Mouse (Mus musculus) forebrain, embryonic 15.5 days (tissue): ENCODE measurements around the gene Eva1b. TPM values are rescaled to one million over a fixed set of nuclear protein-coding genes. Genes with fewer than 3 reads are reported as not detected.
A peak's percentile ranks its signal among the peaks of the same experiment; 100 is the strongest.

Experiments used
- ATAC-seq: fragments of 200-750 bp; cut with Nextera tagmentation; replicated peaks from 2 replicates; pipeline ENCODE4 v1.8.0; 2017; ENCODE audit warnings: mild to moderate bottlenecking, moderate TSS enrichment, moderate library complexity
- H3K27ac ChIP-seq: fragments of 300-500 bp; sonication (generic); replicated peaks from 2 replicates; pipeline ENCODE4 v1.5.1; 2015; ENCODE audit warnings: mild to moderate bottlenecking, inconsistent platforms
- H3K27me3 ChIP-seq: fragments of 300-500 bp; sonication (generic); 2 replicates; pipeline ENCODE4 v1.6.1; 2015; ENCODE audit warnings: inconsistent platforms
- H3K36me3 ChIP-seq: fragments of 300-500 bp; sonication (generic); 2 replicates; pipeline ENCODE4 v1.6.1; 2015; ENCODE audit warnings: mild to moderate bottlenecking, inconsistent platforms
- H3K4me1 ChIP-seq: fragments of 300-500 bp; sonication (generic); 2 replicates; pipeline ENCODE4 v1.6.1; 2015; ENCODE audit warnings: inconsistent platforms
- H3K4me2 ChIP-seq: fragments of 300-500 bp; sonication (generic); replicated peaks from 2 replicates; pipeline ENCODE4 v1.6.1; 2015; ENCODE audit warnings: mild to moderate bottlenecking, inconsistent platforms
- H3K4me3 ChIP-seq: fragments of 300-500 bp; sonication (generic); 2 replicates; pipeline ENCODE4 v1.5.1; 2015; ENCODE audit warnings: mild to moderate bottlenecking, inconsistent platforms
- H3K9ac ChIP-seq: fragments of 300-500 bp; sonication (generic); replicated peaks from 2 replicates; pipeline ENCODE4 v1.6.1; 2015; ENCODE audit warnings: mild to moderate bottlenecking, inconsistent platforms
- H3K9me3 ChIP-seq: fragments of 300-500 bp; sonication (generic); 2 replicates; pipeline ENCODE4 v1.6.1; 2016; ENCODE audit warnings: inconsistent platforms
- WGBS: fragments of 180-500 bp; shearing (Covaris S2); methylation state at CpG from one replicate; pipeline ENCODE4 v1.1.7; 2015; ENCODE audit warnings: mixed read lengths; 5-methylcytosine and 5-hydroxymethylcytosine counted together
- polyA plus RNA-seq: library from polyadenylated mRNA; unstranded; fragments of >200 nt; fragmentation: Nextera tagmentation; extraction: Ambion mirVana; gene quantifications from 2 replicates; pipeline ENCODE4 v1.2.1, GENCODE M21; 2015

Eva1b gene
- polyA plus RNA-seq, 1 experiment from 2014 or later, result 9.2 TPM

GRCm38 (mm10) chr4:126123309-126124040 is 24.1 kb upstream of the Eva1b start:
- 72% methylated on average over 10 of the region's 10 CpGs for WGBS
- no peak for ATAC-seq
- Histone ChIP-seq H3K9ac (no peak overlapping the region), H3K27ac (no peak overlapping the region), H3K9me3 (no peaks in the 10 kb centered on the region), H3K4me3 (no peak overlapping the region), H3K36me3 (peaks cover 35% of the 10 kb centered on the region), H3K4me2 (no peak overlapping the region), H3K4me1 (peaks cover 11% of the 10 kb centered on the region; the same call in 1 of the 2 replicates), H3K27me3 (no peaks in the 10 kb centered on the region)

GRCm38 (mm10) chr4:126130502-126130901 is 17.0 kb upstream of the Eva1b start:
- H3K9me3 ChIP-seq, result no peaks in the 10 kb centered on the region
- H3K4me1 ChIP-seq, result peaks cover 19% of the 10 kb centered on the region
- H3K27ac ChIP-seq, result peak overlapping the region; percentile 5; the same call in 1 of the 2 replicates
- no peaks in the 10 kb centered on the region for H3K27me3 ChIP-seq
- no peak overlapping the region for H3K4me2 ChIP-seq
- H3K36me3 ChIP-seq, result peaks cover 52% of the 10 kb centered on the region
- no peak overlapping the region for H3K4me3 ChIP-seq
- no peak for ATAC-seq
- H3K9ac ChIP-seq, result no peak overlapping the region
- WGBS, result 82% methylated on average over 11 of the region's 11 CpGs

GRCm38 (mm10) chr4:126131290-126132121 is 16.0 kb upstream of the Eva1b start:
- H3K9ac ChIP-seq, result no peak overlapping the region
- H3K9me3 ChIP-seq, result no peaks in the 10 kb centered on the region
- H3K4me1 ChIP-seq, result peaks cover 19% of the 10 kb centered on the region
- H3K27me3 ChIP-seq, result no peaks in the 10 kb centered on the region
- H3K36me3 ChIP-seq, result peaks cover 51% of the 10 kb centered on the region
- H3K4me2 ChIP-seq, result no peak overlapping the region
- 53% methylated on average over 10 of the region's 10 CpGs for WGBS
- H3K27ac ChIP-seq, result peak overlapping the region; percentile 38
- ATAC-seq, result peak; percentile 51
- H3K4me3 ChIP-seq, result no peak overlapping the region

GRCm38 (mm10) chr4:126132636-126133264 is 14.8 kb upstream of the Eva1b start:
- no peak overlapping the region for H3K4me2 ChIP-seq
- no peaks in the 10 kb centered on the region for H3K9me3 ChIP-seq
- H3K9ac ChIP-seq, result no peak overlapping the region
- H3K36me3 ChIP-seq, result peaks cover 57% of the 10 kb centered on the region
- H3K4me1 ChIP-seq, result peaks cover 19% of the 10 kb centered on the region
- ATAC-seq, result no peak
- no peaks in the 10 kb centered on the region for H3K27me3 ChIP-seq
- H3K27ac ChIP-seq, result 0 out of 2 replicates have a peak overlapping the region, but pooled peaks have one; percentile 16
- H3K4me3 ChIP-seq, result no peak overlapping the region
- 85% methylated on average over 6 of the region's 6 CpGs for WGBS

- Histone ChIP-seq H3K9me3 (no peaks in the 10 kb centered on the region), H3K27me3 (no peaks in the 10 kb centered on the region), H3K4me3 (no peak overlapping the region), H3K36me3 (peaks cover 58% of the 10 kb centered on the region), H3K9ac (no peak overlapping the region), H3K4me2 (no peak overlapping the region), H3K27ac (no peak overlapping the region), H3K4me1 (peaks cover 19% of the 10 kb centered on the region)
- 93% methylated on average over 4 of the region's 4 CpGs for WGBS
- ATAC-seq, result no peak
Observed at GRCm38 (mm10) chr4:126134236-126134635, 13.3 kb upstream of the Eva1b start.

GRCm38 (mm10) chr4:126134639-126135038 is 12.9 kb upstream of the Eva1b start:
- no peak overlapping the region for H3K9ac ChIP-seq
- ATAC-seq, result no peak
- no peaks in the 10 kb centered on the region for H3K27me3 ChIP-seq
- peaks cover 19% of the 10 kb centered on the region for H3K4me1 ChIP-seq
- H3K4me3 ChIP-seq, result no peak overlapping the region
- peaks cover 58% of the 10 kb centered on the region for H3K36me3 ChIP-seq
- H3K27ac ChIP-seq, result no peak overlapping the region
- H3K4me2 ChIP-seq, result no peak overlapping the region
- H3K9me3 ChIP-seq, result no peaks in the 10 kb centered on the region
- 89% methylated on average over 4 of the region's 4 CpGs for WGBS

GRCm38 (mm10) chr4:126137773-126138172 is 9.8 kb upstream of the Eva1b start:
- H3K4me2 ChIP-seq, result no peak overlapping the region
- peaks cover 61% of the 10 kb centered on the region for H3K36me3 ChIP-seq
- no peak overlapping the region for H3K4me3 ChIP-seq
- no peak overlapping the region for H3K9ac ChIP-seq
- H3K27ac ChIP-seq, result no peak overlapping the region
- no peak for ATAC-seq
- WGBS, result 81% methylated on average over 4 of the region's 4 CpGs
- H3K27me3 ChIP-seq, result no peaks in the 10 kb centered on the region
- no peaks in the 10 kb centered on the region for H3K9me3 ChIP-seq
- no peaks in the 10 kb centered on the region; the same call in 1 of the 2 replicates for H3K4me1 ChIP-seq

- Histone ChIP-seq H3K4me2 (no peak overlapping the region), H3K27me3 (no peaks in the 10 kb centered on the region), H3K4me3 (no peak overlapping the region), H3K4me1 (no peaks in the 10 kb centered on the region), H3K27ac (no peak overlapping the region), H3K9ac (no peak overlapping the region), H3K36me3 (peaks cover 40% of the 10 kb centered on the region), H3K9me3 (no peaks in the 10 kb centered on the region)
- ATAC-seq, result no peak
- WGBS, result 83% methylated on average over 5 of the region's 5 CpGs
Observed at GRCm38 (mm10) chr4:126141021-126141420, 6.5 kb upstream of the Eva1b start.

GRCm38 (mm10) chr4:126145396-126145795 is 2.1 kb upstream of the Eva1b start:
- Histone ChIP-seq H3K4me3 (no peak overlapping the region), H3K4me1 (peaks cover 18% of the 10 kb centered on the region), H3K27me3 (peaks cover 30% of the 10 kb centered on the region), H3K4me2 (no peak overlapping the region), H3K9me3 (no peaks in the 10 kb centered on the region), H3K36me3 (no peaks in the 10 kb centered on the region), H3K9ac (no peak overlapping the region), H3K27ac (no peak overlapping the region)
- ATAC-seq, result no peak
- WGBS, result 60% methylated on average over 4 of the region's 4 CpGs

- Histone ChIP-seq H3K9me3 (no peaks in the 10 kb centered on the region), H3K27me3 (peaks cover 33% of the 10 kb centered on the region), H3K4me1 (peaks cover 18% of the 10 kb centered on the region), H3K27ac (no peak overlapping the region), H3K36me3 (no peaks in the 10 kb centered on the region), H3K4me3 (no peak overlapping the region), H3K9ac (no peak overlapping the region), H3K4me2 (no peak overlapping the region)
- 62% methylated on average over 9 of the region's 9 CpGs for WGBS
- no peak for ATAC-seq
Observed at GRCm38 (mm10) chr4:126146974-126147532, 491 bp upstream of the Eva1b start.

GRCm38 (mm10) chr4:126148161-126148961 is 817 bp downstream of the Eva1b start:
- 0 out of 2 replicates have a peak, but pooled peaks have one; percentile 32 for ATAC-seq
- peaks cover 18% of the 10 kb centered on the region for H3K4me1 ChIP-seq
- H3K9me3 ChIP-seq, result no peaks in the 10 kb centered on the region
- H3K27me3 ChIP-seq, result peaks cover 33% of the 10 kb centered on the region
- H3K9ac ChIP-seq, result peak overlapping the region; percentile 44
- 1% methylated on average over 60 of the region's 67 CpGs for WGBS
- peak overlapping the region; percentile 41 for H3K4me3 ChIP-seq
- H3K4me2 ChIP-seq, result peak overlapping the region; percentile 75
- no peak overlapping the region for H3K27ac ChIP-seq
- H3K36me3 ChIP-seq, result no peaks in the 10 kb centered on the region
